Mouse (Mus musculus): ENCODE data around the gene Olfr90.
"Not testable (repeated sequence)": the region's sequence is repeated elsewhere in the genome, so short reads cannot be mapped to it uniquely, and the experiment has no call there.

Olfr90 gene

DNA sequence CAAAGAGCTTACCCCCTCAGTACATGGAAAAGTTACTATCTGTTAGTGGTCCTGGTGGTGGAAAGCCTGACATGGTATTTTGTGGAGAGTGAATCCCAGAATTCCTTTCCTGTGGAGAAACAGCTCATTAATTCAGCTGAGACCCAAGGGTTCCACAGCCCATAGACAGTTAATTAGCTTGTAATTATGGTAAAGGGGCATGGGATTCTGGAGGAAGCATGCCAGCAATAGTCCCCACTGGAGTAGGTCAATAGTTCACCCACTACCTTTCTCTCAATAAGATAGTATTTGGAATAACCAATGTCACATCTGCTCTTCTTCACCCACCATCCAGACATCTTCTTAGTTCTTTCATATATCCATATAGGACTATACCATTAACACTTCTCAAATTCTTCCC, at the start of gene Olfr90:
Gene Olfr90, minus strand, starts transcription at position 101 of the 400 bp plus-strand sequence.
- no peak for DNase-seq (ENCODE audit: low spot score in 2 of 2)

DNA sequence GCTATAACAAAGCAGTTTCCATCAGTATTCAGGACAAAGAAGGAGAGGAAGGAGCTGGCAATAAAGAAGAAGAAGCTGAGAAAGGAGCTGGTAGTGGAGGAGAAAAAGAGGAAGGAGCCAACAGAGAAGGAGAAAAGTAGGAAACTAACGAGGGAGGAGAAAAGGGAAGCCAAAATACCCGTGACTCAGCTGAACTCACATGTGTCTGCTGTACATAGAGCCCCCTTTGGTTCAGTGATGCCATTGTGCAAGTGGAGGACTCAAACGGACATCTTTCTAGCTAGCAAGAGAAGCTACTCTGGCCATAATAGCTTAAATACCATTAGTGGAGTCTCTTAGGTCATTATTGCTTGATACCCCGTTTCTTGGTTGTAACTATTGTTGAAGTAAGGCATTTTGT, 43.1 kb upstream of the Olfr90 start:
- DNase-seq (ENCODE audit: low spot score in 2 of 2): not testable (repeated sequence)

DNA sequence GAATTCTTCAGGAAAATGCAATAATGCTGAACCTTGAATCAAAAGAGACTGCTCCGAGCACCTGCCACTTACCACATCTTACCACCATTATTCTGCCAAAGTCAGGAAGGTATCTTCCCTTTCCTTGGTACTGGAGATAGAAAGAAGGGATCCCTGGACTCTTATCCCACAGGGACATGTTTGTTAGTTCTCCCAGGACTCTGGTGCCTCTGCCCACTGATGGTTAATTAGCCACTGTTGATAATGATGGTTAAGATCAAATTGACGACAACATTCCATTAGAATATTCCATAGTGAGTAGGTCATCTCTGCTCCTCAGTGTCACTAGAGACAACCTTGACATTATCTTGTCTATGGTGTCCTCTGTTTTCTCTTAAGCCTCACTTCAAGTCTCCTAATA, 31.7 kb upstream of the Olfr90 start, which contains the start of gene Olfr92:
Gene Olfr92, minus strand, starts transcription at position 101 of the 400 bp plus-strand sequence.
- DNase-seq (ENCODE audit: low spot score in 2 of 2): no peak

DNA sequence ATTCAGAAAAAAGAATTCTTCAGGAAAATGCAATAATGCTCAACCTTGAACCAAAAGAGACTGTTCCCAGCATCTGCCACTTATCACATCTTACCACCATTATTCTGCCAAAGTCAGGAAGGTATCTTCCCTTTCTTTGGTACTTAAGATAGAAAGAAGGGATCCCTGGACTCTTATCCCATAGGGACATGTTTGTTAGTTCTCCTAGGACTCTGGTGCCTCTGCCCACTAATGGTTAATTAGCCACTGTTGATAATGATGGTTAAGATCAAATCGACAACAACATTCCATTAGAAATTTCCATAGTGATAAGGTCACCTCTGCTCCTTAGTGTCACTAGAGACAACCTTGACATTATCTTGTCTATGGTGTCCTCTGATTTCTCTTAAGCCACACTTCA, 9.9 kb upstream of the Olfr90 start, which contains the start of gene Olfr91:
Gene Olfr91, minus strand, starts transcription at position 101 of the 400 bp plus-strand sequence.
- DNase-seq (ENCODE audit: low spot score in 2 of 2): no peak

DNA sequence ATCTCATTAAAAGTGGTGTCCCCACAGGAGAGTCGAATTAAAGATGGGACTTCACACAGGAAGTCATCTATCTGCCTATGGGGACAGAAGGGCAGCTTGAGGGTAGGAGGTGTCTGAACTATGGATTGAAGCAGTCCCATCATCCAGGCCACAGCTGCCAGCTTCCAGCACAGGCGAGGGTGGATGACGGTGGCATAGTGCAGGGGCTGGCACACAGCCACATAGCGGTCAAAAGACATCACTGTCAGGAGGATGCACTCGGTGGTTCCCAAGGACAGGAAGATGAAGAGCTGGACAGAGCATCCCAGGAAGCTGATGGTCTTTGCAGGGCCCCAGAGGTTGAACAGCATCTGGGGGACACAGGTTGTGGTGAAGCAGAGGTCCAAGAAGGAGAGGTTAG, 5.0 kb upstream of the Olfr90 start:
- DNase-seq (ENCODE audit: low spot score in 2 of 2): no peak

DNA sequence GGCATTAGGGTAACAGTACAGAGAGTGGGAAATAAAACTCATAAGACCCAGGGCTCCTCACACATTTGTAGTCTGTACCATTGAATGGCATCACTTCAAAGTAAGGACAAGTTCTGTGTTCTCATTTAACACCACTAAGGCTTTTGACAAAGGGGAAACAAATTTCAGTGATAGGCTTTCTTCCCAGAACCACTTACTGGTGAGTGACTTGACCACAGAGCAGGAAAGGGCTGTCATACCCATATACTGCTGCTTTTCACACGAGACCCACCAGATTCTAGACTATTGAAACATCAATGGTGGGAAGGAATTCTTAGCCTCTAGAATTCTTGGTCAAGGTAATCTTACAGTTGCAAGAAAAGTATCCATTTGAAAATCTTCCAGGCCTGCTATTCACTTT, 3.9 kb upstream of the Olfr90 start:
- DNase-seq (ENCODE audit: low spot score in 2 of 2): no peak

DNA sequence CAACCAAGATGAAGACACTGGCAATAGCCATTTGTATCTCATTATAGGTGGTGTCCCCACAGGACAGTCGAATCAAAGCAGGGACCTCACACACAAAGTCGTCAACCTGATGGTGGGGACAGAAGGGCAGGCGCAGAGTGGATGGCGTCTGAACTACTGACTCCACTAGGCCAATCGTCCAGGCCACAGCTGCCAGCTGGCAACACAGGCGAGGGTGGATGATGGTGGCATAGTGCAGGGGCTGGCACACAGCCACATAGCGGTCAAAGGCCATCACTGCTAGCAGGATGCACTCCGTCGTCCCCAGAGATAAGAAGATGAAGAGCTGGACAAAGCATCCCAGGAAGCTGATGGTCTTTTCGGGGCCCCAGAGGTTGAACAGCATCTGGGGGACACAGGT, 2.8 kb downstream of the Olfr90 start:
- DNase-seq (ENCODE audit: low spot score in 2 of 2): no peak

DNA sequence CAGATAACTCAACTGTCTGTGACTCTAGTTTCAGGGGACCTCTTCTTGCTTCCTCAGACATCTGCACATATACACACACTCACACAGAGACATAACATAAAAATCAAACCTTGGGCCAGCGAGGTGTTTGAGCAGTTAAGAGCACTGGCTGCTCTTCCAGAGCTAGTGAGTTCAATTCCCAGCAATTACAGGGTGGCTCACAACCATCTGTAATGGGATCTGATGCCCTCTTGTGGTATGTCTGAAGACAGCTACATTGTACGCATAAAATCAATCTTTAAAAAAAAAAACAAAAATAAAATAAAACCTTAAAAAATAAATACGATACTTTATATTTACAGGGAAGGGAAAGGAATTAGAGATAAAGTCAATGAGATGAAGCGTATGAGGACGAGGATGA, 3.7 kb downstream of the Olfr90 start:
- no peak for DNase-seq (ENCODE audit: low spot score in 2 of 2)

DNA sequence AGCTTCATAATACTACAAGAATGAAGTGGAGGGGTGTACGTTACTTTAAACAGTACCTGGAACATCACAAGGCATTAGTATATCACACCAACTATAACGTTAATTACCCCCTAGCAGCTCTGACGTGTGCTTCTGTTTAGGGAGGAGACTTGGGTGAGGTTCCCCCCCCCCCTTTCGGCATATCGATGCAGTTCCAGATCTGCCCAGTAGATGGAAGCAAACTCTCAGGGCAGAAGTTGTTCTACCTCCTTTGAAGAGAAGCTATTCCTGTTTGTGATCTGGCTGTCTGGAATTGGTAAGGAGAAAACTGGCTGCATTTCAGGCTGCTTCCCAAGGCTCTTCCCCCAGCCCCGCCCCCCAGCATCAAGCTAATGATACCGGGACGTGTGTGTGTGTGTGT, 5.0 kb downstream of the Olfr90 start:
- peak; percentile 20 to 25 for DNase-seq (ENCODE audit: low spot score in 2 of 2)

DNA sequence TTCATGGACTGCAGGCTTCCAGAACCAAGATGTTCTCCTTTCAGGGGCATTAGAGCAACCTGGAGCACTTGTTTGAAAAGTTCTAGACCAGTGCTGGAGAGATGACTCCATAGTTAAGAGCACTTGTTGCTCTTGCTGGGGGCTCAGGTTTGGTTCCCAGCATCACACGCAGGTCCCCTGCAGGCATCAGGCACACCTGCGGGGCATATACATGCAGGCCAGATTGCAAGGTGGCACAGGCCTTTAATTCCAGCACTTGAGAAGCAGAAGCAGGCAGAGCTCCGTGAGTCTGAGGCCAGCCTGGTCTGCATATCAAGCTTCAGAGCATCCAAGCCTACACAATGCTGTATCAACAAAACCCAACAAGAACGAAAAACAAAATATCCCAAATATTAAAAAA, 6.6 kb downstream of the Olfr90 start:
- DNase-seq (ENCODE audit: low spot score in 2 of 2): no peak

DNA sequence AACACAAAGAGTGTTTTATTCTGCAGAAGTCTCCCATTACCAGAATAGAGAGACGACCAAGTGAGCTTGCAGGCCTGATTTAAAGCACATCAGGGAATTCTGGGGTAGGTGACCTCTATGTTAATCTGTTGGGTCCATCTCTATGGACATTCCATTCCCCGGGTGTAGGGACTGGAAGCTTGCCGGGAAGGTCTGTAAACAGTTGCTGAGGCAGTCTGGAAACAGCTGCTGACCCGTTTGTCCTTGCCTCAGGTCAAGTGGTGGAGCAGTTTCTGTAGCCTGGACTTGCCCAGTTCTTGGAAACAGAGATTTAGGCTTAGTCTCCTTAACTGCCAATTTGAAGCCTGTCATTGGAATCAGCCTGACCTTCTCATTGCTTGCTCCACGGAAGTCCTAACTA, 8.2 kb downstream of the Olfr90 start:
- DNase-seq (ENCODE audit: low spot score in 2 of 2): no peak

DNA sequence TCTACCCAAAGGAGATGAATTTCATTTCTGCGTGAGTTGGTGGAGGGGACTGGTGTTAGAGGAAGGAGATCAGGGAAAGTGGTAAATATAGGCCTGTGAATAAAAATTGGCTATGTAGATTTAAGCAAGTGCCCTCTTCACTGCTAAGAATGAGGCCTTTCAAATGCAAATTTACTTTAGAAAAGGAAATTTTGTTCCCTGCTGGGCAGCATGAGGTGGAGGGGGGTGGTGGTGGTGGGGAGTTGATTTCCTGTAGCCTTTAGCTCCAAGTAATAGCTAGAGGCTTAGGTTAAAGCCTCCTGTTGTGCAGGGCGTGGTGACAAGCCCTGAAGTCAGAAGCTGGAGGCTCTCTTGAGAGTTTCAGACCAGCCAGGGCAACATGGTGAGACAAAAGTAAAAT, 9.3 kb downstream of the Olfr90 start:
- no peak for DNase-seq (ENCODE audit: low spot score in 2 of 2)

DNA sequence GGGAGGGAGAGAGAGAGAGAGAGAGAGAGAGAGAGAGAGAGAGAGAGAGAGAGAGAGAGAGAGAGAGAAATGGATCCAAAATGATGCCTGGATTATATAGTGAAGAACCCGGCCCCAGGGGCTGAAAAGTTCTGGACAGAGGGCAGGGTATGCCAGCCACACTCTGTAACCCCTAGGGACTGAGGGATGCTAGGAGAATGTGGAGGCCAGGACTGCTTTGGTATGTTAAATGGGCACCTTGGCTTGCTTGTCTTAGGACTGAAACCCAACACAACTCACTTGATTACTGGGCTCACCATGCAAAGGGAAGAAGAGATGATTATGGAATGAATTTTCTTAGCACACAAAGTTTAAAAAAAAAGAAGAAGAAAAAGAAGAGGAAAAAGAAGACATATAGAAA, 10.1 kb downstream of the Olfr90 start:
- DNase-seq (ENCODE audit: low spot score in 2 of 2): no peak

DNA sequence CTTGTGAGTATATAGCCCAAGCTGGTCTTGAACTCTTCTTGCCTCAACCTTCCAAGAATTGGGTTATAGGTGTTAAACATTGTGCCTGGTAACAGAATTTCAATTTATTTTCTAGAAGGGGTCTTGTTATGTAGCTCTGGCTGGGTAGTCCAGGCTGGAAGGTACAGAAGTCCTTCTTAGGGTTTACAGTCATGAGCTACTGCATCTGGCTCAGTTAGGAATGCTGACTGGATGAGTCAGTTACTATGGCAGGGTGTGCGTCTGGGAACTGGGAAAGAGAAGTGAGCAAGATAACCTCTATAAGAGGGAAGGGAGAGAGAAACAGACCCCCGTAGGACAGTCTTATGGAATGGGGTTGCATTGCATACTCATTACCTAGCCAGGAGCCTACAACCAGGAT, 12.5 kb downstream of the Olfr90 start:
- no peak for DNase-seq (ENCODE audit: low spot score in 2 of 2)

DNA sequence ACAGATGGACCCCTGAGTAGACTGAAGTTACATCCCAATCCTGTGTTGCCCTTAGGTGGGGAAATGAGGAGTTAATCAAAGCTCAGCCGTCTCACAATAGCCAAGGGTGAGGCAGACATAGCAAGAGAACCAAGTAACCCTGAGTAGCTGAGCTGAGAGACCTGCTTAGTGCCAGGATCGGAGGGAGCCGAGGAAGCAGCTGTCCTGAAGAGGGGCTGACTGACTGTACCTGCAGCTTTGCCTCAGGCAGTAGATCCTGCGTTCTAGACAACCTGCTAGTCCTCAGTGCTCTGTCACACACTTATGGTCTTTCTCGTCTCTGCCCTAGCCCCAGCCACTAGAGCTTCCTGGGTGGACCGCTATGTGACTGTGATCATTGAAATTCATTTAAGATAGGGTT, 13.1 kb downstream of the Olfr90 start:
- no peak for DNase-seq (ENCODE audit: low spot score in 2 of 2)

DNA sequence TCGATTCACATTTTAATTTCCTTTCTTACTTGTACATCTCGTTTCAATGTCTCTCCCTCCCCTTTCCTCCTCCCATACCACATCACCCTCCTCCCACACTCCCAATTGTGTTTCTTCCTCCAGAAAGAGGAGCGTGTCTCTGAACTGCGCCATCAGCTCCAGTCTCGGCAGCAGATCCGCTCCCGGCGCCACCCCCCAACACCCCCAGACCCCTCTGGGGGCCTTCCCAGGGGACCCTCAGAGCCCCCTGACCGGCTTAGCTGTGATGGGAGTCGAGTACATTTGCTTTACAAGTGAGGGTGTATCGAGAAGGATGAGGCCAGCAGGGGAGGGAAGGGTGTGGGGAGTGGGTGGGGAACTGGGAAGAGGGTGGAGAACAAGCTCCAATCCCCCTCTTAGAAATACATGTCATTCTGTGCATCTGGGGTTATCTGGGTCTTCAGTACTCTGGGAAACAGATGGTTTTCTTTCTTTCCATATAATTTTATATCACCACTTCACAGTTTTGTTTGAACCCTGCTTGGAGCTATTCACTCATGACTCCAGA, 15.5 kb downstream of the Olfr90 start:
- DNase-seq (ENCODE audit: low spot score in 2 of 2): no peak

DNA sequence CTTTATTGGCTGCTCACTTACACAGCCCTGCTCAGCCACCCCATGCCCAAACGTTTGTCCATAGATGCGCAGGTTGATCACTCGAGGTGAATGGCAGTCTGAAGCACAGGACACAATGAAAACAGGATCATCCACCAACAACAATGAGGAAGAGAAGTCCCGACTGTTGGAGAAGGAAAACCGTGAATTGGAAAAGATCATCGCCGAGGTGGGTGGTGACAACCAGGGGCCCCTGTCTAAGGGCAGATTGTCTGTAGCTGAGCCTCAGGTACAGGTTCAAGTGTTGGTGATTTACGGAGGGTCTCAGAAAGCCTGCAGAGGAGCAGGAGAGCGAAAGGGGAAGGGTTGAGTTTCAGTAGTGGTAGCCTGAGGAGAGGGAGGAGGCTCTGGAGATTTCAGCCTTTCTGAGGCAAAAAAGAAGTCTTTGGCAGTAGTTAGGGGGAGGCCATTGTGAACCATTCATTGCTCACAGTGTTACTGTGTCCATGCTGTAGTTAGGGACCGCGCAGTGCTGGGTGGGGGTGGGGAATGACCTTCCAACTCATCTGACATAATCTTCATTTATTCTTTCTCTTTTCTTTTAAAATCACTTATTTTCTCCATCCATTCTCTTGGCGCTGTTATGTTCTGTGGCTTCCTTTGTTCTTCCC, 16.1 kb downstream of the Olfr90 start:
- DNase-seq (ENCODE audit: low spot score in 2 of 2): no peak

DNA sequence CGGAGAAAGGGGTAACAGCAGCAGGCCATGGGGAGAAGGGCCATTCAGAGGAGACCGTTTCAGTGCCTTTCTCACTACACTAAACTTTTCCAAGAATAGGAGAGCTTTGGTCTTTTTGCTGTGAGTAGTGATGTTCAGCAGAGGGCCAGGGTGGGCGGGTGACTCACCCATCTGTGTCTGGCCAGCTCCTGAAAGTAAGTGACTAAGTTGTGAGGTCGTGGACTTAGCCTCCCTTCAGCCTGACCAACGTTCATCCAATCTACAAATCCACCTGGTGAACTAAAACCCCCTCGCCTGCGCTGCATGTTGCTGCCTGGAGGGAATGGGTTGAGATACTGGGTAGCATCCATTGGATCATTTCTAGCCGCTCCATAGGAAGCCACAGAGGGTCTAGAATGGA, 18.2 kb downstream of the Olfr90 start:
- no peak for DNase-seq (ENCODE audit: low spot score in 2 of 2)

DNA sequence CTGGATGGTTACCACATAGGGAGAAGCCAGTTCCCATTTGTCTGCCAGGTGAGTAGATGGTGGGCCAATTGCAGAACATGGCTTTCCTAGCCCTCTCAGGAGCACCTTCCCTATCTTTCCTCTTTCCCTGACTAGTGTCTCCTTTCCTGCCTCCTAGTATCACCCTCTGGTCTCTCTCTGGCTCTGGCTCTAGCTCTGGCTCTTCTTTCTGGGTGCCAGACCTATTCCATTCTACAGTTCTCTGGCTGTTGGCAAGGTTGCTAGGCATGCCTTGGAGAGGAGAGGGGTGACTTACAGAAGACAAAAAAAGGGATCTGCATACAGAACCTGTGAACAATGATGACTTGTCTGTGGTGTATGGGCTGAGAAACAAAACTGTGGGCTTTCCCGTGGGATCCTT, 20.4 kb downstream of the Olfr90 start:
- no peak for DNase-seq (ENCODE audit: low spot score in 2 of 2)

DNA sequence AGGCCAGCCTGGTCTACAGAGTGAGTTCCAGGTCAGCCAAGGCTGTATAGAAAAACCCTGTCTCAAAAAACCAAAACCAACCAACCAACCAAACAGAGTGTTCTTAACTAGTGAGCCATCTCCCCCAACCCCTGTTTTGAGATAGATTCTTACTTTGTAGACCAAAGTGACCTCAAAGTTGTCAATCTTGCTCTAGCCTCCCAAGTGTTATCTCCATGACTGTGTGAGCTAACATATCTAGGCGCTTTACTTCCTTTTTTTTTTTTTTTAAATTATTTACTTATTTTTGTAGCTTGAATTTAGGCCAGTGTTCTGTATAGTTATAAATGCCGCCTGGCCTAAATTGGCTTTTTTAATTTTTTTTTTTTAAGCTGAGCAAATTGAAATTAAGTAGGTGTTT, 22.3 kb downstream of the Olfr90 start:
- DNase-seq (ENCODE audit: low spot score in 2 of 2): no peak

DNA sequence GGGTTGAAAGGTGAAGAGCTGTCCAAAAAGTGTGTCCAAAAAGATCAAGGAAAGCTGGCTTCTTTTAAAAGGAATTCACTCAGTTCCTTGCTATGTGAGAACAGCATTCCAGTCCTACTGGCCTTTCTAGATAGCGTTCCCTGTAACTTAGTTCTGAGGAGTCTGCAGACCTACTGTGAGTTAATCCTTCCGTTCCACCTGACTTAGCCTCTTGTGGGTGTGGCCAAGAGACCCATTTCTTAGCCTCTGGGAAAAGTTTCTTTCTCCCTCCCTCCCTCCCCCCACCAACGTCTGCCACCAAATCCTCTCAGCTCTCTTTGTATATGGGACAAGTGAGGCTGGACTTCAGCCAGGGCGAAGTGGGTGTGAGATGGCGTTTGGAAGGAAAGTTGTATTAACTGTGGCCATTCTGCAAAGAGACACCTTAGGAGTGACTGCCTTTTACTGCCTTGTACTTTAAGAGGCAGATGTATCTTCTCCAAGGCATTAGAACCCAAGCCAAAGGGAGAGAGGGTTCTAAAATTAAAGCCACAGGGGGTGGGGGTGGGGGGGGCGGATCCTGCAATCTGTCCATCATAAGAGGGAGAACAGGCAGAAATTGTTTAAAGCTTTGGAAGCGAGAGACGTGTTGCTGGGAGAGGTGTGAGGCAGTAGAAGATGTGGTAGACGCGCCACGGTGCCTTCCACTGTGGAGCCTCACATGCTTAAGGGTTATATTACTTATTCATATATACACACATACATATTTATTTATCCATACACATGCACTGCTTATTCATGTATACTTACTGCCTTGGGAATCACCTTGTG, 24.4 kb downstream of the Olfr90 start:
- no peak for DNase-seq (ENCODE audit: low spot score in 2 of 2)

DNA sequence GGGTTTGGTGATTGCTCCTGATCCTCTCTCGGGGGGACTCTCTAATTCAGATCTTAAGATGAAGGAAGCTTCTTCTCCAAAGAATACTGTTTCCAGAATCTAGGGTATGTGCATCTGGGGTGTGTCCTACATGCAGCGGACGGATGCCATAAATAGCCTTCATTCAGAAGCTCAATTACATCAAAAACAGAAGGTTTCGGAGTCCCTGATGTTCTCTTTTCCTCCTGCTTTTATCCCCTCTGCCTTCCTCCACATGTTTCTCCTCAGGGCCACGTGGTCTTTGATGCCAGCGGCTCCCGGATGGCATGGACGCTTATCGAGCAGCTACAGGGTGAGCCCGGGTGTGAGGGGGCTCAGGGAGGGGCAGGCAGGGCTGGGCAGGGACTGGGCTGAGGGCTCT, 25.2 kb downstream of the Olfr90 start:
- DNase-seq (ENCODE audit: low spot score in 2 of 2): no peak

DNA sequence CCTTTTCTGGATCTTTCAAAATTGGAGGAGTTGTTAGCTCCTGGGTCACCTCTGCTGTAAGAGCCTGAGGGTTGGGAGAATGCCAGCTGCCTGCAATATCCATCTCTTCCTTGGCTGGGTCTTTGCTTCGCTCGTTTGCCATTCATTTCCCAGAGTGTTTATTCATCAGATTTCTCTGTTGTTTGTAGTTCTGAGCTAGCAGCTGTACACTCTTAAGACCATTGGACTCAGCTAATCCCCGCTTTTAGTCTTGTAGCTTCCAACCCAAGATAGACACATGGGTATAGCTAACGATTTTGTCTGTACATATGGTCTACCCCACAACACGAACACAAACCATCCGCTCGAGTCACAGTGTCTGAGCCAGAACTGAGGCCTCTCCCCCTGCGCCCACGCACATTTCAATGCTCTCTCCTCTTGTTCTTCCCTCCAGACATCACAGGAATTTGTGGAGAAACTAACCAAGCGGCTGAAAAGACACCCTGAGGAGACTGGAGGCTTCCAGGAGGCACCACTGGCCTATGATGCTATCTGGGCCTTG, 26.1 kb downstream of the Olfr90 start:
- DNase-seq (ENCODE audit: low spot score in 2 of 2): no peak
